Mouse (Mus musculus): Measurements from ENCODE around the gene Cgn.
A peak's percentile ranks its signal among the peaks of the same experiment; 100 is the strongest.

Gene Cgn

GRCm38 (mm10) chr3:94786367-94786835 is at the start of gene Cgn:
Gene Cgn (minus strand): TSS chr3:94786492.
- DNase-seq (ENCODE audit: low read depth, low spot score): peak; percentile 81

GRCm38 (mm10) chr3:94835396-94835795 is 49.1 kb upstream of the Cgn start:
- DNase-seq (ENCODE audit: low read depth, low spot score): no peak

- DNase-seq (ENCODE audit: low read depth, low spot score): no peak
Observed at GRCm38 (mm10) chr3:94833358-94833757, 47.1 kb upstream of the Cgn start.

GRCm38 (mm10) chr3:94832701-94833100 is 46.4 kb upstream of the Cgn start:
- DNase-seq (ENCODE audit: low read depth, low spot score): no peak

DNA sequence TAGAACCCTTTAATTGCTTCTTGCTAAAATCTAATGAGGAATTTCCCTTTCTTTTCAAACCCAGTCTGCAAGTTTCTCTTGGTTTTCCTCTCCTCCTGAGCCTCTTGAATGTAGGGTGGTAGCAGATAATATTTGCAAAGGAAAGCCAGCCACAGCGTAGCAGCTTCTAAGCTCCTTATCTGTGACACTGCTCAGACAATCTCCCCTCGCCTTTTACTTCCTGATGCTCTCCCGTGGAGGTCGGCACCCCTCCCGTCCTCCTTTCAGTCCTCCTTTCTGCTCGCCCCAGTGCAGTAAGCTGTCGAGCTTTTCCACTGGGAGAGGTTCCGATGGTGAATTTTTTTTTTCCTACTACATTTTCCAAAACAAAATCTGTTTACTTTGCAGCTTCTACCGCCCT is 45.8 kb upstream of the Cgn start:
- no peak for DNase-seq (ENCODE audit: low read depth, low spot score)

- DNase-seq (ENCODE audit: low read depth, low spot score): no peak
Observed at GRCm38 (mm10) chr3:94824110-94824509, 37.8 kb upstream of the Cgn start.

DNA sequence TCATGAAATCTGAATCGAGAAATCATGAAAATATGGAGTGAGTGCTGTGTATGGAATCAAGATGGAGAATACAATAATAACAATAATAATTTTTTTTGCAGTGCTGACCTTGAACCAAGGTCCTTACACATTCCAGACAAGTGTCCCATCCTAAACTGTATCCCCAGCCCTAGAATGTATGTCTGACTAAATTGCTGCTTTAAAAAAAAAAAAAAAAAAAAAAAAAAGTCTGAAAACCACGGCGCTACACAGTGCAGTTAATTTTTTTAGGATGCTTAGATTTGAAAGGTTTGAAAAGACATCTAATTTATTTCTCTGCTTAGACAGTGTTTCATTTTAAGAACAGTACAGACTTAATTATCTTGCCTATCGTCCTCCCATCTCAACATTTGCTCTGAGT is 35.8 kb upstream of the Cgn start:
- DNase-seq (ENCODE audit: low read depth, low spot score): no peak

GRCm38 (mm10) chr3:94821008-94821638 is 34.8 kb upstream of the Cgn start:
- no peak for DNase-seq (ENCODE audit: low read depth, low spot score)

- DNase-seq (ENCODE audit: low read depth, low spot score): no peak
Observed at GRCm38 (mm10) chr3:94819452-94820425, 33.4 kb upstream of the Cgn start.

DNA sequence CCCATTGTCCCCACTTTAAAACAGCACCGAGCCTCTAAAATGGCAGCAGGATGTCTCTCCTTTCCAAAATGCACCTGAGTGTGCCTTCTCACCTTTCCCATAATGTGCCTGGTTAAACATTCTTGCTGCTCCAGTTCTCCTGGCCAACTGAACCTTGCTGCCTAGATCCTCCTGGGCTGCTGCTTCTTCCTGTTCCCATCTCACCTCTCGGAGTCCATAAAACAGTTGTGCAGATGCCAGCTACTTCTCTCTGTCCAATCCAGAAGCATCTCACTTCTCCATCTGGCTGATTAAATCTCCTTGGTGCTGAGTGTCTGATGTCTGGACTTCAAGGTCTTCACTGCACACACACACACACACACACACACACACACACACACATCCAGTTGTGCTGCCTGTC is 31.4 kb upstream of the Cgn start:
- DNase-seq (ENCODE audit: low read depth, low spot score): no peak

DNA sequence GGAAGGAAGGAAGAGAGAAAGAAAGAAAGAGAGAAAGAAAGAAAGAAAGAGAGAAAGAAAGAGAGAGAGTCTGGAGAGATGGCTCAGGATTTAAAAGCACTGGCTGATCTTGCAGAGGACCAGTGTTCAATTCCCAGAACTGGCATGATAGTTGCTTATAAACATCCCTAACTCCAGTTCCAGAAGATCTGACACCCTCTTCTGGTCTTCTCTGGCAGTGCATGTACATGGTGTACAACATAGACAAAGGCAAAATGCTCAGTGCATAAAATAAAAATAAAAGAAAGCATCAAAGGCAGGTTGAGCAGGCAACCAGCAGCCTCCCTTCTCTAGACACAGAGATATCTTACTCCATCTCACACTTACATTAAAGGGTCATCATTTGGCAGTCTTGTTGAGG is 29.3 kb upstream of the Cgn start:
- DNase-seq (ENCODE audit: low read depth, low spot score): no peak

- no peak for DNase-seq (ENCODE audit: low read depth, low spot score)
Observed at GRCm38 (mm10) chr3:94814663-94815062, 28.4 kb upstream of the Cgn start.

- no peak for DNase-seq (ENCODE audit: low read depth, low spot score)
Observed at GRCm38 (mm10) chr3:94814063-94814462, 27.8 kb upstream of the Cgn start.

DNA sequence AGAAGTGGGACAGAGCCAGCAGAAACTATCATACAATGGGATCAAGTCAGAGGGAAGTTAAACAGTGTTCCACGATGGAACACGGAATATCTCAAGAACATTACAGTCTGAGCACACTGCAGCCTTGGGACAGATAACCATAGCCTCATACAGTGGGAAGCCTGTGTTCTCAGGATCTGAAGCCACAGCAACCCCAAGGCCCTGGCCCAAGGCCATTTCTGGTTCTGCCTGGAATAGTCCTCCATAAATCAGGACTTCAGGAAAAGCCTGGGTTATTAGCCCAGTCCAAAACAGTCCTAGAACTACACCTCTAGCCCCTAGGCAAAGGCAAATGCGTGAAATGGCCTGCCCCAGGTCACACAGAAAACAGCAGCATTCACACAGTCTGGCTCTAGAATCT is 27.4 kb upstream of the Cgn start:
- DNase-seq (ENCODE audit: low read depth, low spot score): no peak

DNA sequence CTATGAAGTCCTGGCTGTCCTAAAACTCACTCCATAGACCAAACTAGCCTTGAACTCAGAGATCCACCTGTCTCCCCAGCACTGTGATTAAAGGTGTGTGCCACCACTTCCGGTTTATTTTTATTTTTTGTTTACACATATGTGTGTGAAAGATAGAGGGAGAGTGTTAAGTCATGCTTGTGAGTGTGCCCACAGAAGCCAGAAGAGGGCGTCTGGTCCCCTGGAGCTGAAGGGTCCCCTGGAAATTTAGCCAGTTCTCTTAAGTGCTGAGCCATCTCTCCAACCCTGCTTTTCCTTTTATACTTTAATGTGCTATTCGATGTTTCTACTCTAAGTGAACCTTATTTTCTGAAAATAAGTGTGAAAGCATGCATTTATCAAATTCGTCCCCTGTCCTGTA is 25.3 kb upstream of the Cgn start:
- DNase-seq (ENCODE audit: low read depth, low spot score): no peak

GRCm38 (mm10) chr3:94808296-94808695 is 22.0 kb upstream of the Cgn start:
- peak; percentile 40 for DNase-seq (ENCODE audit: low read depth, low spot score)

DNA sequence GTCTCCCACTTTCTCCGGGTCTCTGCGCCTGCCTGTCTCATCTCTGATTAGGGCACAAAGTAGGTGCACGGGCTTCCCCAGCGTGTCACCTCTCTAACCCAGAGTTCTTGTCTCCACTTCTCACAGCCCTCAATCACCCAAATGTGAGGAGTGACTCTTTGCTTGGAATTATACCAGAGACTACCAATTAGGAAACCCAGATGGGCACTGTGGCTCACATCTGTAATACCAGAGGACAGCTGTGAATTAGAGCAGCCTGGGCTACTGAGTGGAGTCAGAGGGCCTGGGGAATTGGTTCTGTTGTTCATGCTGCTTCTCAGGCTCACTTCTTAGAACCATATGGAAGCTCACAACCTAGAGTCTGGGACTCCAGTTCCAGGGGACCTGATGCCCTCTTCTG is 18.7 kb upstream of the Cgn start:
- DNase-seq (ENCODE audit: low read depth, low spot score): no peak

DNA sequence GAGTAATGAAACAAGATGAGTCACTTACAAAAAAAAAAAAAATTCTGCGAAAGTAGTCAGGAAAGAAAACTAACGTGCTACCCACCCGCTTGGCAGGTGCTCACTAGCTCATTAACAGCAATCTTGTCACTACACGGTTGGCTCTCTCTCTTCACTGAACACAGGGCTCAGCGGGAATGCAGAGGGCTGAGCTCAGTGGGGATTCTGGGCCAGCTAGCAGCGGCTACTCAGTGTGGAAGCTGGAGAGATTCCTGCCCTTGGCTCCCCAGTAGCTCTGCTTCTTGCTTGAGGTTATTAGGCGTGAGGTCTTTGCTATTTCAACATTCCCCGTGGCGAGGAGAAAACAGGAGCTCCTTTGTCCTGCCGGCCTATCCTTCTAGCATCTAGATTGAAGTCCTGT is 17.9 kb upstream of the Cgn start:
- peak; percentile 42 for DNase-seq (ENCODE audit: low read depth, low spot score)

GRCm38 (mm10) chr3:94796181-94796580 is 9.9 kb upstream of the Cgn start:
- DNase-seq (ENCODE audit: low read depth, low spot score): no peak

DNA sequence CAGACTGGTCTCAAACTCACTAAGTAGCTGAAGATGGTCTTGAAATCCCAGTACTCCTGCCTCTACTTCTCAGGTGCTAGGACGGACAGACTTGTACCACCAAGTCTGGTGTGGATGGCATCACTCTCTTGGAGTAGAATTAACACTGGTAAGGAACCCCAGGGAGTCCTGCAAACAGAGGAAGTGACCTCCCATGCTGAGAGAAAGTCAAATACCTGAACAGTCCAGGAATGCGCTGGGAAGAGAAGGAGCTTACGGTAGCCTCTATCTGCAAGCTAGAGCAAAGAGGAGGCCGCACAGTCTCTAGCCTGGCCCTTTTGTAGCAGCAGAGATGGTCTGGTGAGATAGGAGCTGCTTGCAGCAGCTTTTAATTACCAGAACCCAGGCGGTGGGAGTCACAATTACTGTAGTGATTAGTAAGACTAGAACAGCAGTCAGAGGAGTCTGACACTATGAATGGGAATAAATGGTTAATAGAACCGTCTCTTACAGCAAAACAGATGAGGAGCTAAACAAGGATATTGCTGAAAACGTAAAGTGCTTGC is 9.4 kb upstream of the Cgn start:
- no peak for DNase-seq (ENCODE audit: low read depth, low spot score)

GRCm38 (mm10) chr3:94794359-94794758 is 8.1 kb upstream of the Cgn start:
- DNase-seq (ENCODE audit: low read depth, low spot score): no peak

GRCm38 (mm10) chr3:94793672-94794071 is 7.4 kb upstream of the Cgn start:
- DNase-seq (ENCODE audit: low read depth, low spot score): no peak

DNA sequence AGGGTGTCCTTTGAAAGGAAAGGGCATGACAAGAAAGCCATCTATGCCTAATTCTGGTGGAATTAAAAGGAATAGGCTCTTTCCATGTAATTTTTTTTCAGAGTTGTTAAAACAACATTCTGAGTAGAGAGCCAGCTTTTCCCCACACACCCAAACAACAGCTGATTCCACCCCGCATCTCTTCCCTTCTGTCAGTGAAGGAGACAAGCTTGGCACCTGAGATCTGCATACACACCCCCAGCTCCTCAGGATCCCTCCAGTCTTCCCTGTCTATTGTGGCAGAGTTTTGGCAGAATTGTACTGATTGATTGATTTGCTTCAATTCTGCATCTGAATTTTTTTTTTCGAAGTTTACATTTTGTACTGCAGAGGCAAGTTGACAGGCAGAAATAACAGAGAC is 6.0 kb upstream of the Cgn start:
- DNase-seq (ENCODE audit: low read depth, low spot score): no peak

Data from 3T3-L1 (cell line).